Mouse (Mus musculus) right cerebral cortex, postnatal 10 days (tissue): Measurements from ENCODE around the gene Rnf123.

ENCODE experiments used
- DNase-seq, 2 experiments: peaks; one replicate each; pipeline ENCODE4 v3.0.0; 2021; ENCODE audit warnings: low spot score in 2 of 2

Gene Rnf123

GRCm38 (mm10) chr9:108104766-108105548 is 21.8 kb upstream of the Rnf123 start:
- DNase-seq = no peak

- DNase-seq = no peak
Observed at GRCm38 (mm10) chr9:108099619-108100018, 16.5 kb upstream of the Rnf123 start.

GRCm38 (mm10) chr9:108095949-108096712 is 13.0 kb upstream of the Rnf123 start:
- no peak for DNase-seq

GRCm38 (mm10) chr9:108095518-108095917 is 12.4 kb upstream of the Rnf123 start:
- peak in 1 of 2 experiments; percentile 79 for DNase-seq

- DNase-seq = no peak
Observed at GRCm38 (mm10) chr9:108094998-108095411, 11.9 kb upstream of the Rnf123 start.

GRCm38 (mm10) chr9:108094184-108094941 is 11.2 kb upstream of the Rnf123 start, which contains the start of gene Apeh:
TSS of gene Apeh (minus strand) at chr9:108094606.
- DNase-seq = peak; percentile 93 to 94

GRCm38 (mm10) chr9:108093586-108093985 is 10.4 kb upstream of the Rnf123 start:
- DNase-seq = no peak

GRCm38 (mm10) chr9:108090611-108091120 is 7.5 kb upstream of the Rnf123 start:
- DNase-seq = no peak

- DNase-seq = no peak
Observed at GRCm38 (mm10) chr9:108085261-108085660, 2.1 kb upstream of the Rnf123 start.

- DNase-seq = no peak
Observed at GRCm38 (mm10) chr9:108083561-108083960, 415 bp upstream of the Rnf123 start.

- no peak for DNase-seq
Observed at GRCm38 (mm10) chr9:108082549-108082948, 597 bp downstream of the Rnf123 start.

- no peak for DNase-seq
Observed at GRCm38 (mm10) chr9:108080168-108080567, 3.0 kb downstream of the Rnf123 start, which contains the start of gene Mst1. TSS of gene Mst1 (plus strand) at chr9:108080436.

- no peak for DNase-seq
Observed at GRCm38 (mm10) chr9:108073141-108073930, 9.8 kb downstream of the Rnf123 start.

- DNase-seq = no peak
Observed at GRCm38 (mm10) chr9:108072481-108072924, 10.6 kb downstream of the Rnf123 start.

- no peak for DNase-seq
Observed at GRCm38 (mm10) chr9:108071801-108072200, 11.3 kb downstream of the Rnf123 start.

GRCm38 (mm10) chr9:108069529-108069928 is 13.6 kb downstream of the Rnf123 start:
- DNase-seq = no peak

- DNase-seq = no peak
Observed at GRCm38 (mm10) chr9:108069007-108069406, 14.1 kb downstream of the Rnf123 start.

- peak; percentile 79 to 88 for DNase-seq
Observed at GRCm38 (mm10) chr9:108067900-108068299, 15.2 kb downstream of the Rnf123 start.

- DNase-seq = no peak
Observed at GRCm38 (mm10) chr9:108067199-108067598, 15.9 kb downstream of the Rnf123 start.

- DNase-seq = peak; percentile 75 to 78
Observed at GRCm38 (mm10) chr9:108065491-108066011, 17.6 kb downstream of the Rnf123 start.

GRCm38 (mm10) chr9:108063361-108063760 is 19.8 kb downstream of the Rnf123 start:
- DNase-seq = no peak
